Mouse (Mus musculus): ENCODE results near the gene Olfr1448. TPM values are rescaled to one million over a fixed set of nuclear protein-coding genes. Genes with fewer than 3 reads are reported as not detected.

Olfr1448 gene
- not detected in 2 replicates for polyA plus RNA-seq (2012; ENCODE audit: low replicate concordance)

DNA sequence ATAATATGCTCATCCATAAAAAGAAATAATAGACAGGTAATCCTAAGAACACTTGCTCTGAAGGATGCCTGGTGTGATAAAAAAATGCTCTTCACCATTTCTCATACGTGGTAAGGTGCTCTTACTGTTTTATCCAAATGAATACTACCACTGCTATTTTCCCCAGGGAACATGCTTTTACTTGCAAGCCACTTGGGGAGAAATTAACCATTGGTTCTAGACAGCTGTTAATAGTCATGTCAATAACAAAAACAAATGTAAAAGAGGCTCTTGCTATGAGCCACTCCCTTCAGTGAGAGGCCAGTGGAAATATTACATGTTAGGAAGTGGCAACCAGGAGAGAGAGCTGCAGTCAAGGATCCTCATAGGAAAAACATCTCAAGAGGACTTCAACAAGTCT, at the start of gene Olfr1448:
TSS of gene Olfr1448 (minus strand) at position 101 of the 400 bp plus-strand sequence.

DNA sequence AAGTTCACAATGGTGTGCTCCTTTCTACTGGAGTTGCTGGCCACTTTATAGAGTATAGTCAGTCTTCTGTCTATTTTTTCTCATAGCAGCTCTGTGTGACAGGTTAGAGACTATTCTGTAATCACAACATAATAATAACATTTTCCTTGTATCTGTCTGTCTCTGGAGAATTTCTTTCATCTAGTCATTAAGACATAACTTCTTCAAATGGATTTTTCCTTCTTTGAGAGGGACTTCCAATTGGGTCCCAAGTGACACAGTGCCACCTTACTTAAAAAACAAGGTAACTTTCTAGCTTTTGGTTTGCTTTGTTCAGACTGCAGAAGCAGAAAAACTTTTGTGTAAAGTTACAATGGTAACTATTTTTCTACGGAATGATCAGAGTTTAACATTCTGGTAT, 25.7 kb upstream of the Olfr1448 start, which contains the start of gene Olfr1450:
TSS of gene Olfr1450 (plus strand) at position 301 of the 400 bp plus-strand sequence.

DNA sequence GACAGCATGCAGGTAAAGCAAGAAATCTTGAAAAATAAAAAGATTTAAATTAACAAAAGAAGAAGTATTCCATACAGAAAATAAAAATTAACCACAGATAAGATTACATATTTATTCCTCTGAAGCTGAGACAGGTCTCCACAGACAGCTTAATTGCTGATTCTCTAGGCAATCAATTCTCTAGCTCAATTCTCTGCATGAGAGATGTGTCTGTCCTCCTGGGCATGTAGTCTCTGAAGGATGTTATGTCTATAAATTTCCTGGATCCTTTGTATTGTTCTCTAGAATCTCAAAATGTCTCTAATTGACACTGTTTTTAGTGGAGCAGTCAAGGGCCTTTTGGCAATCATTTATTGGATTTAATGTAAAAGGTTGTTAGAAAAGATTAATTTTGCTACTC, 6.3 kb upstream of the Olfr1448 start, which contains the start of gene Olfr1449:
TSS of gene Olfr1449 (plus strand) at position 301 of the 400 bp plus-strand sequence.

DNA sequence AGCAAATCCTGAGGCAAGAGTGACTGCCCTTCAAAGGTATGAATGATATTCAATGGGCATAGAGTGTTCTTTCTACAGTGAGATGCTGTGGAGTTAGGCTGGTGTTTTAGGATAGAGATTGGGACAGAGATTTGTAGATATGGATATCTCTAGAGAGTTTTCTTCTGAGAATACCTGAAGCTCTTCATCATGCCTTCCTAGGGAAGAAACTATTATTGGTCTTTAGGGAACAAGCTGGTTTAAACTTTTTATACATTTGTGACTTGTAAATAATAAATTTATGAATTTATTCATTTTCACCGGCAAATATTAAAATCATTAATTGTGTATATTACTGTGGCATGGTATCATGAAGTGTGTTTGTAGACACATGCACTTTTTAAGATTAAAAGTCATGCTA, 20.6 kb downstream of the Olfr1448 start, which contains the start of gene Olfr1447:
TSS of gene Olfr1447 (minus strand) at position 101 of the 400 bp plus-strand sequence.

DNA sequence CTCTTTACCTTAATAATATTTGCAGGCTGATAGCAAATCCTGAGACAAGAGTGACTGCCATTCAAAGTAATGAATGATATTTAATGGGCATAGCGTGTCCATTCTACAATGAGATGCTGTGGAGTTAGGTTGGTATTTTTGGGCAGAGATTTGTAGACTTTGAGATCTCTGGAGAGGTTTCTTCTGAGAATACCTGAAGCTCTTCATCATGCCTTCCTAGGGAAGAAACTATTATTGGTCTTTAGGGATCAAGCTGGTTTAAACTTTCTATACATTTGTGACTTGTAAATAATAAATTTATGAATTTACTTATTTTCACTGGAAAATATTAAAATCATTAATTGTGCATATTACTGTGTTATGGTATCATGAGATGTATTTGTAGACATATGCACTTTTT, 30.8 kb downstream of the Olfr1448 start, which contains the start of gene Olfr1446:
TSS of gene Olfr1446 (minus strand) at position 101 of the 400 bp plus-strand sequence.

DNA sequence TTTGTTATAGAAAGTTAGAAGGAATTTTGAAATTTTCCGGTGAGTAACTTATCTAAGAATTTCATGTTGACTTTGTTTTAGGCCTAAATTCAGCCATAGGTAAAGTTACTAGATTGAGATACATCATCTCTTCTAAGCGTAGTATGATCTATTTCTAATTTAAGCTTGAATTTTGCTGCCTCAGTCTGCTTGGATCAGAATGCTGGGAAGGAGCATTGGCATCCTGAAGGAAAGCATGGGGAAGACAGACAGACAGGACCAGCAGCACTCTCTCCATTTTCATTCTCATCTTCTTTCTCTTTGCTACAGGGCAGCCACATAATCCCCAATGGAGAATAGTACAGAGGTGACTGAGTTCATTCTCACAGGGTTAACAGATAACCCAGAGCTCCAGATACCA, 40.7 kb downstream of the Olfr1448 start, which contains the start of gene Olfr1445:
TSS of gene Olfr1445 (plus strand) at position 301 of the 400 bp plus-strand sequence.

Other genes with a start within 250 kb of the Olfr1448 start
- not detected in 2 replicates for gene Olfr1443, start 246.3 kb downstream of the Olfr1448 start, polyA plus RNA-seq (2012; ENCODE audit: low replicate concordance)
- gene Keg1, start 228.6 kb downstream of the Olfr1448 start, polyA plus RNA-seq (2012; ENCODE audit: low replicate concordance) = not detected in 2 replicates
- gene Cntf, start 158.8 kb downstream of the Olfr1448 start, polyA plus RNA-seq (2012; ENCODE audit: low replicate concordance) = not detected in 2 replicates
- 27.9 and 41.2 TPM in 2 replicates for gene Zfp91, start 128.3 kb downstream of the Olfr1448 start, polyA plus RNA-seq (2012; ENCODE audit: low replicate concordance)
- gene Lpxn, start 128.2 kb downstream of the Olfr1448 start, polyA plus RNA-seq (2012; ENCODE audit: low replicate concordance) = 0.54 and 1.7 TPM in 2 replicates
- not detected in 2 replicates for gene Gm5244, start 77.7 kb downstream of the Olfr1448 start, polyA plus RNA-seq (2012; ENCODE audit: low replicate concordance)
- not detected in 2 replicates for gene Olfr1444, start 67.1 kb downstream of the Olfr1448 start, polyA plus RNA-seq (2012; ENCODE audit: low replicate concordance)
- gene Olfr1445, start 40.6 kb downstream of the Olfr1448 start, polyA plus RNA-seq (2012; ENCODE audit: low replicate concordance) = 0.18 TPM in 1 of 2 replicates, not detected in the other
- 0.09 TPM in 1 of 2 replicates, not detected in the other for gene Olfr1446, start 30.9 kb downstream of the Olfr1448 start, polyA plus RNA-seq (2012; ENCODE audit: low replicate concordance)
- not detected in 2 replicates for gene Olfr1447, start 20.7 kb downstream of the Olfr1448 start, polyA plus RNA-seq (2012; ENCODE audit: low replicate concordance)
- gene Olfr1449, start 6.4 kb upstream of the Olfr1448 start, polyA plus RNA-seq (2012; ENCODE audit: low replicate concordance) = not detected in 2 replicates
- not detected in 2 replicates for gene Olfr1450, start 25.8 kb upstream of the Olfr1448 start, polyA plus RNA-seq (2012; ENCODE audit: low replicate concordance)
- gene Olfr1451, start 70.6 kb upstream of the Olfr1448 start, polyA plus RNA-seq (2012; ENCODE audit: low replicate concordance) = not detected in 2 replicates
- gene Olfr1453, start 103.9 kb upstream of the Olfr1448 start, polyA plus RNA-seq (2012; ENCODE audit: low replicate concordance) = not detected in 2 replicates
- gene Olfr1454, start 136.2 kb upstream of the Olfr1448 start, polyA plus RNA-seq (2012; ENCODE audit: low replicate concordance) = not detected in 2 replicates
- gene Olfr1457, start 173.5 kb upstream of the Olfr1448 start, polyA plus RNA-seq (2012; ENCODE audit: low replicate concordance) = not detected in 2 replicates
- not detected in 2 replicates for gene Olfr1458, start 182.4 kb upstream of the Olfr1448 start, polyA plus RNA-seq (2012; ENCODE audit: low replicate concordance)
- not detected in 2 replicates for gene Olfr1459, start 225.1 kb upstream of the Olfr1448 start, polyA plus RNA-seq (2012; ENCODE audit: low replicate concordance)
- gene Olfr1461, start 238.6 kb upstream of the Olfr1448 start, polyA plus RNA-seq (2012; ENCODE audit: low replicate concordance) = not detected in 2 replicates